ENCODE assay signal across 25 mouse cellular contexts in the genomic region with DNA sequence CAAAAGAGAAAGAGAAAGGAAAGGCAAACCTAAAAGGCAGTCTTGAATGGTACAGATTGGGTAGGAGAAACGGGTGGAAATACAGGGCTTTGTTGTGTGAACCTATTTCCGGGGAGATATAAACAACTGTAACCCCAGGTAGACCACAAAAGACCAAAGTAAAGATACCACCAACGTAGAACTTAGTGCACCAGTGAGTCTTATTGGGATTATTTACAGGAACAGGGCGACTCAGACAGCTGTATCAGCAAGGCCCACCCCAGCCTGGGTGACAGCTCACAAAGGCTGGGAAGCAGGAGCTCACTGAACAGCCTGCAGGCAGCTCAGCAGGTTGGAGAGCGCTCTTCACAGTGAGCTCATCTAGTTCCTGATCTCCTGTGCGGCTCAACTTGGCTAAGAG. TPM values are rescaled to one million over a fixed set of nuclear protein-coding genes. Genes with fewer than 3 reads are reported as not detected.
DNase-seq lines count a peak whose midpoint lies in the region; ATAC-seq lines count a peak whose summit lies in the region.
"Had no signal": no experiment of that assay in that cellular context is flagged by ENCODE, and none has a peak within 500 bp of the region (broad histone marks: within the 10 kb centered on the region; RNA-seq: fewer than 3 reads in every experiment).

No protein-coding gene starts in this region.

- H3K27me3 ChIP-seq in megakaryocyte, embryonic 14.5 days (replicated peaks): peaks cover 21% of the 10 kb centered on the region
- 0 out of 2 replicates have a peak, but pooled peaks cover under 1% of the 10 kb centered on the region for H3K27me3 ChIP-seq in forebrain, embryonic 14.5 days (replicated peaks; ENCODE audit: control insufficient read depth, insufficient read depth, low read length)

- H3K36me3 ChIP-seq in megakaryocyte, embryonic 14.5 days (replicated peaks; ENCODE audit: low read length): no peaks in the 10 kb centered on the region
- H3K36me3 ChIP-seq in forebrain, embryonic 14.5 days (ENCODE audit: control insufficient read depth, insufficient read depth, low read length): no peaks in the 10 kb centered on the region
- H3K36me3 ChIP-seq: forebrain, embryonic 12.5 days; heart, embryonic 13.5 days had no signal

- H3K4me3 ChIP-seq in megakaryocyte, embryonic 14.5 days (replicated peaks): peak overlapping the region; percentile 1
- H3K4me3 ChIP-seq in forebrain, embryonic 14.5 days (ENCODE audit: low read depth, low read length): no peak overlapping the region
- H3K4me3 ChIP-seq: forebrain, embryonic 12.5 days; heart, adult 2 months; heart, embryonic 13.5 days; left cerebral cortex, adult 2 months had no signal

- no peak overlapping the region for H3K9ac ChIP-seq in forebrain, embryonic 14.5 days (ENCODE audit: low read length)
- H3K9ac ChIP-seq: forebrain, embryonic 12.5 days; heart, embryonic 13.5 days; liver, embryonic 14.5 days; lung, embryonic 14.5 days had no signal

- H3K9me3 ChIP-seq in megakaryocyte, embryonic 14.5 days: peaks cover 7% of the 10 kb centered on the region
- H3K9me3 ChIP-seq in forebrain, embryonic 14.5 days (replicated peaks; ENCODE audit: control insufficient read depth, low read length): no peaks in the 10 kb centered on the region
- H3K9me3 ChIP-seq: forebrain, embryonic 12.5 days; heart, embryonic 13.5 days had no signal

- 49% methylated on average over 6 of the region's 6 CpGs for WGBS in forebrain, embryonic 14.5 days

- peaks cover 28% of the 10 kb centered on the region for H3K4me1 ChIP-seq in megakaryocyte, embryonic 14.5 days
- H3K4me1 ChIP-seq in forebrain, embryonic 14.5 days (ENCODE audit: control insufficient read depth, insufficient read depth, low read length): no peaks in the 10 kb centered on the region

- peak; percentile 3 for DNase-seq in embryo, embryonic 10 days (ENCODE audit: low spot score)
- DNase-seq in embryo, embryonic 9.5 days (ENCODE audit: extremely low spot score): no peak
- peak; percentile 81 for DNase-seq in T-cell, adult 2 months (ENCODE audit: low spot score)
- DNase-seq in thymus, postnatal 25 days: peak; percentile 54
- no peak for DNase-seq in forebrain, embryonic 14.5 days (ENCODE audit: low spot score)
- DNase-seq in urinary bladder, postnatal 14 days (ENCODE audit: low spot score): no peak
- DNase-seq in heart, adult 18-20 months: no peak
- DNase-seq: cerebellum, adult 9-10 months; gastrocnemius, postnatal 25 days; heart, adult 2 months; heart, postnatal 14 days; kidney, adult 11 months; lung, embryonic 14.5 days; midbrain, embryonic 14.5 days had no signal

- no peak for ATAC-seq in forebrain, embryonic 14.5 days
- ATAC-seq: hindbrain, postnatal 0 days had no signal

- no peak overlapping the region for H3K4me2 ChIP-seq in forebrain, embryonic 14.5 days (ENCODE audit: low read length)
- H3K4me2 ChIP-seq: forebrain, embryonic 12.5 days; heart, embryonic 13.5 days; lung, embryonic 14.5 days had no signal

- H3K27ac ChIP-seq in forebrain, embryonic 14.5 days (ENCODE audit: low read depth, low read length): no peak overlapping the region
- H3K27ac ChIP-seq: forebrain, embryonic 12.5 days; heart, adult 2 months; heart, embryonic 13.5 days; hindbrain, postnatal 0 days; left cerebral cortex, adult 2 months; liver, embryonic 14.5 days had no signal

RNA-seq across cellular contexts. Expression of a gene that starts 5.4 kb away (rescaled TPM):
- 1.8 and 2.0 TPM in 2 replicates for polyA plus RNA-seq in megakaryocyte, embryonic 14.5 days (2012; ENCODE audit: insufficient read depth, low replicate concordance)
- polyA plus RNA-seq in forebrain, embryonic 14.5 days (2014; fragmentation: Nextera tagmentation; extraction: Ambion mirVana): 1.9 TPM in 2 replicates
- total RNA-seq in heart, adult 18-20 months (2021): 1 to 10 TPM; 1.3 to 1.5 TPM

RNA-seq across cellular contexts. Expression of a gene that starts 5.4 kb away (rescaled TPM):
- 0.99 and 2.7 TPM in 2 replicates for polyA plus RNA-seq in megakaryocyte, embryonic 14.5 days (2012; ENCODE audit: insufficient read depth, low replicate concordance)
- 1.9 and 2.7 TPM in 2 replicates for polyA plus RNA-seq in forebrain, embryonic 14.5 days (2014; fragmentation: Nextera tagmentation; extraction: Ambion mirVana)
- total RNA-seq in heart, adult 18-20 months (2021): 1 to 10 TPM in 1 of 2 experiments, under 1 TPM in 1; 0.89 to 1.2 TPM

RNA-seq across cellular contexts. Expression of a gene that starts 9.8 kb away (rescaled TPM):
- 3.3 TPM in 1 of 2 replicates, not detected in the other for polyA plus RNA-seq in megakaryocyte, embryonic 14.5 days (2012; ENCODE audit: insufficient read depth, low replicate concordance)
- not detected in 2 replicates for polyA plus RNA-seq in forebrain, embryonic 14.5 days (2014; fragmentation: Nextera tagmentation; extraction: Ambion mirVana)
- 1 to 10 TPM; 1.3 to 1.5 TPM for total RNA-seq in heart, adult 18-20 months (2021)
- total RNA-seq: common myeloid progenitor, adult 5-6 weeks; gastrocnemius, postnatal 25 days; hindbrain, postnatal 0 days; left cerebral cortex, postnatal 36 days; megakaryocyte-erythroid progenitor cell, adult 5-6 weeks had no signal
- polyA plus RNA-seq: heart, embryonic 13.5 days; hindbrain, embryonic 11.5 days; hindbrain, postnatal 0 days; midbrain, embryonic 14.5 days; neural tube, embryonic 14.5 days had no signal

RNA-seq across cellular contexts. Expression of a gene that starts 12.9 kb away (rescaled TPM):
- polyA plus RNA-seq in megakaryocyte, embryonic 14.5 days (2012; ENCODE audit: insufficient read depth, low replicate concordance): 9.6 and 78.7 TPM in 2 replicates
- 128 and 154 TPM in 2 replicates for polyA plus RNA-seq in forebrain, embryonic 14.5 days (2014; fragmentation: Nextera tagmentation; extraction: Ambion mirVana)
- 100 to 1,000 TPM; 124 to 135 TPM for total RNA-seq in heart, adult 18-20 months (2021)

RNA-seq across cellular contexts. Expression of a gene that starts 18.3 kb away (rescaled TPM):
- 6.8 and 7.3 TPM in 2 replicates for polyA plus RNA-seq in megakaryocyte, embryonic 14.5 days (2012; ENCODE audit: insufficient read depth, low replicate concordance)
- polyA plus RNA-seq in forebrain, embryonic 14.5 days (2014; fragmentation: Nextera tagmentation; extraction: Ambion mirVana): 51.3 and 56.1 TPM in 2 replicates
- total RNA-seq in heart, adult 18-20 months (2021): 1 to 10 TPM; 7.4 to 9.6 TPM

Comparison
In these comparisons a context has a peak if more than half of its experiments do, and no peak if none do; other contexts are left out.
1. DNase-seq: peak in embryo, embryonic 10 days (single experiment), T-cell, adult 2 months (single experiment) and thymus, postnatal 25 days (single experiment); none in embryo, embryonic 9.5 days (single experiment), forebrain, embryonic 14.5 days (single experiment), urinary bladder, postnatal 14 days (single experiment) and heart, adult 18-20 months (0 of 2).